Mouse (Mus musculus) layer of hippocampus, adult 9-10 months (tissue): ENCODE data around the gene Adgrl3.
"Not testable (repeated sequence)": the region's sequence is repeated elsewhere in the genome, so short reads cannot be mapped to it uniquely, and the experiment has no call there.

Source experiments
- DNase-seq: peaks from one replicate; pipeline ENCODE4 v3.0.0; 2022; ENCODE audit warnings: low spot score

Gene Adgrl3

DNA sequence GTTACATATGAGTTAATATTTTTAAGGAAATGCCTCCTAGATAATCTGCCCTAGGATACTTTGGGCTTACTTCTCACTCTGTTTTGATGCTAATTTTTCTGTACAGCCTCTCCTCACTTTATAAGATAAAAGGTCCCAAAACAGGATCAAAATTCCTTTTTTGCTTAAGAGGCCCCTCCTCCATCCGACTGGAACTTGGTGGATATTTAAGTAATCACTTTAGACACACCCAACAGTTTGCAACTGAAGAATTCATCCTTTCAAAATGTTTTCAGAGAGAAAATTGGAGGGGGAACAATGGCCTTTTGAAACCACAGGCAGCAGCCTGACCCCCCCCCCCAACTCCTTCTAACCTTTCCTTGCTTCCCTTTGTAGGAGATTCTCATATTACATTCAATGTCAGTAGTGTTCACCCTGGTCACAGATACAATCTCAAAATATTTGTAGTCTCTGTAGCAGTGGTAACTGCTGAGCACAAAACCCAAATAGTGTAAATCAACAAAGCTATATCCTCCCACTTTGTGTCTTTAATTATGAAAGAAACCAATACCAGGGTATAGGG is 385.7 kb downstream of the Adgrl3 start:
- no peak for DNase-seq

DNA sequence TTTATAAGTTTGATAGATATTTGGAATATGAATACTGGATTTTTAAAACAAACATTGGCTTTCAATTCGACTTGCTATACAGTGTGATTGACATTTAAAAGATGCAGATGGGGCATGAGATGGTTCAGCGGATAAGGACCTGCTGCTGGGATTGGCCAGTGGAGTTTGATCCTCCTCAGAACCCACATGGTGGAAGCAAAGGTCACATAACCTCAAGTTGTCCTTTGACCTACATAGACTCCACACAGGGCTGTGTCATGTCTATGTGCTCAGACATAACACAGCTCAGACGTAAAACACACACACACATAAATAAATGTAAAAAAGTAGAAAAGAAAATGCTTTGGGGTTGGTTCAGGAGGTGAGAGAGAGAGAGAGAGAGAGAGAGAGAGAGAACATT is 397.4 kb downstream of the Adgrl3 start:
- no peak for DNase-seq

DNA sequence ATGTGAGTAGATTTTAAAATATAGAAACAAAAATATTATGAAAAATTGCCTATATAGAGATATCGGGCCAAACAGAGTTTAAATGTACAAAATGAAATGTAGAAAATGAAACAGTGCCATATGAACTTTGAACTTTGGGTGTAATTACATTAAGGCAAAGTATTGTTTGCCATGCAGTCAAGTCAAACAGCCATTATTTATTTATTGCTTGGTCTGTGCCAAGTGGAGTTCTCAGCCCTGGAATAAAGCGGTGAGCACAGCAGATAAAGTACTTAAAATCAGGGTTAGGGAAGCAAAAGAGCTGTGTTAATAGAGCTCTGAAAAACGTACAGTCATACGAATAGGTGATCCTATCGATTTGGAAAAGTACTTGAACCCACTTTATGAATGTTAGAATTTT is 407.5 kb downstream of the Adgrl3 start:
- no peak for DNase-seq

DNA sequence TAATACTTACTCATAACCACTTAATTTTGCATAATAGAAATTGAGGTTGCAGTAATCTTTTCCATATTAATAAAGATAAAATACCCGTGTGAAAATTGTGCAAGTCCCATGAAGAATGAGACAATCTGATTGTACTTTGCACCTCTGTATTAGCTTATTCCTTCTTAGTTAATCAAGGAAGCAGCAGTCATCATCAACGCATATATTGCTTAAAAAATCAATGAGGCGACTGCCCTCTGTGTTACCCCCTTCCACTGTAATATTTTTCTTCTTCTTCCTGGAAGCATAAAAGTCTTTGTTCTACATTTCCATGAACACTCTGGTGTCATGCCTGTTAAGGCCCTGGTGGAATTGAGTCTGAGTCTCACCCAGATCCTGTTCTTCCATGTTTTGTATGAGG is 416.4 kb downstream of the Adgrl3 start:
- no peak for DNase-seq

DNA sequence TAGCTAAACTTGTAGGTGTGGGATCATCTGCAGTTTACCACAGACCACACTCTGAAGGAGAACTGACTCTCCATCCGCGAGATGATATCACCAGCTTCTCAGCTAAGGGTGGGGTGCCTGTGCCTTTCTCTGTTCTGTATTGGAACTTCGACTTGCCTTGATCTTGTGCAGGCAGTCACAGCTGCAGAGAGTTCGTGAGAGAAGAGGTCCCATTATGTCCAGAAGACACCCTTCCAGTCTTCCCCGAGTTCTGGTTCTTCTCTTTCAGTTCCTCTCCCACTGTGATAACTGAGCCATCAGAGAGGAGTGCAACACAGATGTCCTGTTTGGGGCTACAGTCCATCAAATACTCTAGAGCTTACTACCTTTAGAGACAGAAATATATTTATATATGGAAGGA is 422.2 kb downstream of the Adgrl3 start:
- DNase-seq, result no peak

DNA sequence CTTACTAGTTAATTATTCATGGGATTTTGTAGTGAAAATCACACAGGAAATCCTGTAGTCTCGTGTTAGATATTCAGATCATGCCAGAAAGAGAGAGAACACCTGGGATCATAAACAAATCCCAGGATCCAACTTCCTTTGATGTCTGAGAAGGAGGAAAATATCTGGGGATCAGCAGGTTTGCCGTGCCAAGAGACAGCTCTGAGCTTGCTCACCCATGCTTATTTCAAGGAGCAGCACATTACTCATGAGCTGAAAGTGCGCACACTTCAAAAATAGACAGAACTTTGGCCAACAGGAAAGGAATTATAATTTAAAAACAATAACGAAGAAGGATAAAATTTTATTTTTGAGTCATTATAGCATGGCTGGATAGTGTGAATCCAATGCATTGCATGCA is 446.0 kb downstream of the Adgrl3 start:
- DNase-seq, result no peak

DNA sequence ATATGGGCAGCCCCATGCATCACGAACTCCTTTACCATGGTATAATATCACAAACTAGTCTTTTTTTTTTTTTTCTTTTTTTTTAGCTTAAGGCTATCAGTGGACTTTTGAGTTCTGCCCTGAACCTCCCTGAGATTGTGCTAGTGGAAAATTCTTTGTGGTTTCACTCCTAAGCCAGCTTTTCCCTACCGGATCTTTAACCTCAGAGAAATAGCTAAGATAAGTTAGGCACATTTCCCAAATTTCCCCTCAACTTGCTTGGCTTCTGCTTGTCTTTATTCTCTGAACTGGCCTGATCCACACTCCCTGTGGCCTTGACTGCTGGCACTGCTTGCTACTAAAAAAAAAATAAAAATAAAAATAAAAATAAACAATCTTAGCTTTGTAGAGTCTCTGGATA is 454.7 kb downstream of the Adgrl3 start:
- no peak for DNase-seq

DNA sequence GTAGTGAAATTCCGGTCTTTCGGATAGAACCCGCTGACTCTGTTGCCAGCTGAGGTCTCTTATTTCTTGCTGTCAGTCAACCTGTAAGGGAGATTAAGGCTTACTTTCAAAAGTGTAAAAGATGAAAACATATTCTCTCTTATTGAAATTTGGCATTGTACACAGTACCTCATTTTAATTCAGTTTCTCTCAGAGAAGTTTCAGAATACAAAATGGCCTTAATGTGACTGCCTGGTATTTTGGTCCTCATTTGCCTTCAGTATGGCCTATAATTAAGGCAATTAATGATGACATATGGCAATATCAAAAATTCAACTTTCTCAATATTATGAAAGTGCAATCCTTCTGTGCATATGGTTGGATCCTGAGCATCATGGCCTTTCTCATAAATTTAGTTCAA is 455.5 kb downstream of the Adgrl3 start:
- no peak for DNase-seq

DNA sequence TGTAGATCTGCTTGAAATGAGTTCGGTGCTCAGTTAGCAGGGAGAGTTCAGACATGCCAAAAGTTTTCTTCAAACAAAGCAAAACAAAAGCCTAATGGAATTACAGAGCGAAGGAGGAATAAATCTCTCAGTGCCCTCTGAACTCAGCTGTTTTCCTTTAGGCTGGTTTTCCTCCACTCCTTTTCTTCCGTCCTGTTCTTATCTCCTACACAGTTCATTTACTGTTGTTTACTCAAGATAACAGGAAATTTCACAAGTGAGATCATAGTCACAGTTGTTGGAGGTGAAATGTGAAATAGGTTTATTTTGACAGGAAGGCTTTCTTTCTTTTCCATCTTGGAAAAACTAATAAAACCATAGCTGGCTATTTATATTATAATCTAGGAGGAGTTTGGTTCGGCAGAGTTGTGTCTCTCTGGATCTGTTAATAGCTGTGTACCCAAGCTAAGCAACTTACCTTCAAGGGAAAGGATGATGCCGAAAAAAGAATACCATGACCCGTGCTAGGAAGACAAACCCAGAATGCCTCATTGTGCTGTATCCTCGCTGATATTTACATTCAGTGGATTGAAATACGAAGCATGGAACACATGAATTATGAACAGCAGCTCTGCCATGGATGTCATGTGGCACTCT is 456.2 kb downstream of the Adgrl3 start:
- no peak for DNase-seq

DNA sequence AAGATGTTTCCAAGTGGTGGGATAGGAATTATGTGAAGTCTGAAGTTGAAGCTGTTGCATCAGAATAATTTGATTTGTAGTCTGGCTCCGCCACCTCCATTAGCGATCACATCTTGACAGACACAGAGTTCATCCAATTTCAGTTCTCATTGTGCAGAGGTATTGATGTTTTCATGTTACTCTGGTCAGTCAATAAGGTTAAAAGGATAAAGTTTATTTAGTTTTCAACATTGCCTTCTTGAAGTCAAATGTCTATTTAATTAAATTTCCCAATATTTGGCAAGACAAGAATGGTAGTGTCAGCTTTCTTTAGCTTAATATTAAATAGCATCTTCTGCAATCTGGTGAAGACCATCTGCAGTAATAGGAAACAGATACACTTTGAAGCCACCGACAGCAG is 461.0 kb downstream of the Adgrl3 start:
- DNase-seq, result no peak

DNA sequence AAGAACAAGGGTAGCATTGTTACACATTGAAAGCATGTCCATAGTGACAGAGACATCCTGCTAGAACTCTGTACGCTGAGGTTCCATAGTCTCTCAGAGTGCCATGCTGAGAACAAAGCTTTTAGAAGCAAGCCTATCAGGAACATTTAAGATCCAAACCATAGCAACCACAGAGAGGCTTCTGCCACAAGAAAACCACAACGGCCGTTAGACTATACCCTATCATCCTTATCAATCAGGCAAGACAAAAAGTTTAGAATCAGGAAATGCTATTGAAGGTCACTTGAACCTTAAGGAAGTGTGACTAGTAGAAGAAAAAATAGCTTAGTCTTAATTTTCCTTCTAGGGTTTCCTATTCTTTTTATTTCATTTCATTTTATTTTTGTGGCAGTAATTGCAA is 464.0 kb downstream of the Adgrl3 start:
- no peak for DNase-seq

DNA sequence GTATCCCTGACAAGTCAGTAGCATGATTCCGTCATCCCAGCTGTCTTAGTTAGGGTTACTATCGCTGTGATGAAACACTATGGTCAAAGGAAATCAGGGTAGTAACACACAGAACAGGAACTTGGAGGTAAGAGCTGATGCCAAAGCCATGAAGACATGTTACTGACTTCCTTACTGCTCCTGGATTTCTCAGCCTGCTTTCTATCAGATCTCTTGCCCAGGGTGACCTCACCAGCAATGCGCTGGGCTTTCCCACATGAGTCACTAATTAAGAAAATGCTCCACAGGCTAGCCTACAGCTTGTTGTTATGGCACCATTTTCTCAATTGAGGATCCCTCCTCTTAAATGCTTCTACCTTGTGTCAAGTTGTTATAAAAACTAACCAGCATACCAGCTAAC is 481.1 kb downstream of the Adgrl3 start:
- DNase-seq, result no peak

DNA sequence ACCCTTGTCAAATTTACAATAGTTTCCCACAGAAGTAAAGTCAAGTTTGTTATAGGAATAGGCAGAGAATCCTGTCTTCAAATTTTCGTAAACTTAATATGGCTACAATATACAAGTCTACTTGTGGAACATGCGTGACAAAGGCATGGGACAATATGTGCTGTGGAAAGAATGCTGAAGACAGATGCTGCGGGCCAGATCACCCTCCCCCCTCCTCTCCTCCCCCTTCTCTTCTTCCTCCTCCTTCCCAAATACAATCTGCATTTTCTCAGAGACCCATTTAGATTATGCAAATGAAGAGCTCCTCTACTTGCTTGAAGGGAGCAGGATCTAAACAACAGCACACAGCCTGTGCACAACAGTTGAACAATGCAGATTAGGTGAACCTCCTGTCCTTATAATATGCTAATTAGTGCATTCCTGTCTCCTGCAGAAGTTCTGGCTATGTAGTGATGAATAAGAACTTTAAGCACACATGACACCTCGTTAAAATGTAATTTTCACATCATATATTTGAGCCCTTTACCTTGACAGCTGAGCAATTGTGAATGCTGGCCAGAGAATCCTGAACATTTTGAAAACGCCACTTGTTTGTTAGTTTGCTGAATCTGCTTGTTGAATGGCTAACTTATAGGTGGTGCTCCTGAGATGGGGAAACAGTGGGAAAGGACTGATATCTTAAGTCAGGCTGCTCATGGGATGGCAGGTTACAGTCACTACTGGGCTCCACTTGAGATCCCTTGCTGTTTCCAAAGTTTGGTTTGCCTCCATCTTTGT is 499.0 kb downstream of the Adgrl3 start:
- DNase-seq, result no peak

DNA sequence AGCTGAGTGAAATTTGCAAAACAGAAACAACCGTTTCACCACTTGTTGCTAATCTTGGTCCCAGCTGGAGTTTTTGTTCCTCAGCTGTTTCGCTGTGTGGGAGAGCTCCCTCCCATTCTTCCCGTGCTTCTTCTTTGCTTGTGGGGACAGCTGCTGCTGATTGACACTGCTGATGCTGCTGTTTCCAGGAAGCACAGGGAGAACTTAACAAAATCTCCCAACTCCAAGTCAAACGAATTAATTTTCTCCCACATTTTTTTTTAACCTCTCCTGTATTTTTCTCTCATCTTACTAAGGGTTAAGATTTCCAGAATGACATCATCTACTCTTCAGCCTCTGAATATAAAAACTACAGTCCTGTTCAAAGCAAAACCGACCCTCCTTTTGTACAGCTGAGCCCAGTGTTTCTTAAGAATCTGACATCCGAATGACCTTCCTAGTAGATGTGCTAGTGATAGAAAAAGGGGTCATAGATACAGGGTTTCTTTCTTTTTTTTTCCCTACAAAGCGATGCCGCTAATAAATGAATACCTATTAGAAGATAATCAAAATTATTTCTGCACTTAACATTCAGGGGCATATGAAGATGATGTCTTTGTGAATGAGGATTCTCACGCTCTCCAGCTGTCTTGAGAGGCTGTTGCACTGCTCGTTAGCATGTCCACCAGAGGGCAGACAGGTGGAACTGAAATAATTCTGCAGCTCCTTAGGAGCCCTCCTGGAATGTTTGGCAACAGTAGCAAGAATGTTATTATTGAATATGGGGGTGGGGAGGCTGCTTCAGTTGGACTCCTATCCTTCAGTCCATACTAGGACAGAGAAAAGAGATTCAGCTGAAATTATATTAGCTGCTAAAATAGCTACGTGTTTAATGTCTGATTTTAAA is 499.8 kb downstream of the Adgrl3 start:
- DNase-seq, result no peak

DNA sequence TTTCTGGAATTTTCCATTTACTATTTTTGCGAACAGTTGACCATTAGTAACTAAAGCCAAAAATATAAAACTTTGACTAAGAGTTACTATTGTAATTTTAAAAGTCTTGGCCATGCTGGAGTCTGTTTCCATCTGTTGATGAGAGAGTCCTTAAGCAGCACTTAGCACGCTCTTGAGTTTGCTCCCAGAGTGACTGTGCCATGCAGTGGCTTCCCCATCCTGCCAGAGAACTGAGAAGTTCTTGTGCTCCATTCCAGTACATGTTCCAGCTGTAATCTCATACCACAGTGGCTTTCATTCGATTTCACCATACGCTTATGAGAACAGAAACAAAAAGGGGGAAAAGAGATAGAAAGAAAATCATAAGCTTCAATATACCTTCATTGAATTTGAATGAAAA is 502.8 kb downstream of the Adgrl3 start:
- DNase-seq, result no peak

DNA sequence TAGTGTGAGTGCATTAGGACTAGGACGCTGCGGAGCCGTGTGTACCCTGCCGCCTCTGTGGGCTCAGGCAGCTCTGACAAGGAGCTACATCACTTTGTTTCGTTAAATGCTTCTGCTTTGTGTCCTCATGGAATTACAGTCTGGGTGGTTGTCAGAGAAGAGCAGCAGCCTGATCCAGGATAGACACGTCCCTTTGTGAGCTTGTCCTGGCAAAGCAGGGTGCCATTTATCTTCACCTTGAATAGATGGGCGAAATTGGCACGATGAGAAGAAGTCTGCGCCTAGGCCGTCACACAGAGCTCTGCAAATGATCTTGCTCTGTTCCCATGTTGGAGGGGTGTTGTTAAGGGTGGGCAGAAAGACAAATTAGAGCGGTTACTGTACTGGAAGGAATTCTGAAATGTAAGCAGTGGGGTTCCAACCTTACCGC is 504.6 kb downstream of the Adgrl3 start:
- no peak for DNase-seq

DNA sequence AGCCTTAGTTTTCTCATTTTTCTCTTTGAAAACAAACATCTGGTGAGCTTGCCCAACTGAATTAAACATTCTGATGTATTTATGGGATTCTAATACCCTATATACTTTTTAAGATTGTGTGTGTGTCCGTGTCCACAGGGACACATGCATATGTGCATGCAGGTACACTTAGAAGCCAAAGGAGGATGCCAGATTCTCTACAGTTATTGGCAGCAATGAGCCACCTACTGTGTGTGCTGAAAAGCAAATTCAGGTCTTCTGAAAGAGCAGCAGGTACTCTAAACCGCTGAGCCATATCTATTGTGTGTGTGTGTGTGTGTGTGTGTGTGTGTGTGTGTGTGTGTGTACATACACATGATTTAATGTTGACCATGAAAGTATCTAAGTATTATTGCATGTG is 505.4 kb downstream of the Adgrl3 start:
- DNase-seq, result no peak

DNA sequence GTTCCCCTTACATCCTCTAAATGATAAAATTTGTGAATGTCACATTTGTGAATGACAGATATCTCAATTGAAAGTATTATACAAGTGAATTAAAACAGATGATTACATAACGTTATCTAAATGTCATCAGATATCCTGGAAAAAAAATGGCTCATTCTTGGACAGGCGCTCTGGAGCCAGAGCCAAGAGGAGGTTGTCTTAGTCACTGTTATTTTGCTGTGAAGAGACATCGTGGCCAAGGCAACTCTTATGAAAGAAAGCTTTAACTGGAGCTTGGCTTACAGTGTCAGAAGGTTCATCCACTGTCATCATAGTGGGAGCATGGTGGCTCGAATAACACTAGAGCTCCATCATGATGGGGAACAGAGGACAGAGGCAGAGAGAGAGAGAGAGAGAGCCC is 511.7 kb downstream of the Adgrl3 start:
- DNase-seq, result no peak

DNA sequence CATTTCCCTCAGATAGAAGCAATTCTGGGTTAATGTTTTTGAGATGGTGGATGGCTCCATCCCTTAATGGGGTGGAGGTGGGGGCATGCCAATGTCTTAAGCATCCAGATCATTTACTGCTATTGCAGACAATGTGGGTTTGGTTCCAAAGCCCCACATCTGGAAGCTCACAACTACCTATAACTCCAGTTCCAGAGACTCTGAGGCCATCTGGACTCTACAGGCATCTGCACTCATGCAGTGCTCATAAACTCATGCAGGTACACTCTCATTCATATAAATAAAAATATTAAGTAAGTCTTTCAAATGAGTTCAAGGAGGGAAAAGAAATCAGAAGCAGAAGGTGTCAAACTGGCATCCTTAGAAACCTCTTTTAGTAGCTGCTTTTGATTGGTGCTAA is 530.3 kb downstream of the Adgrl3 start:
- DNase-seq, result no peak

DNA sequence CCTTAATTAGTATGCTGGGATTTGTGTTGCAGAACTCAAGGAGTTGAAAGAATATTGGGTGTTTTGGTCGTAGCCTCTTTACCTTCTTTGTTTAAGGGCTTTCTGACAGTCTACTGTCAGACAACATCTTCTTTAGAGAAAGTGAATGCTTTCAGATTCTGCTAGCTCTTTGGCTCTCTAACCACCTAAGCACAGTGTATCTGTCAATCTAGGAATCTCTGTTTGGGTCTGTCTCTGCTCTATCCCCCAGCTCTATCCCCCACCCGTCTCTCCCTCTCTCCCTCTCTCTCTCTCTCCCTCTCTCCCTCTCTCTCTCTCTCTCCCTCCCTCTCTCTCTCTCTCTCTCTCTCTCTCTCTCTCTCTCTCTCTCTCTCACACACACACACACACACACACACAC is 535.2 kb downstream of the Adgrl3 start:
- not testable (repeated sequence) for DNase-seq

DNA sequence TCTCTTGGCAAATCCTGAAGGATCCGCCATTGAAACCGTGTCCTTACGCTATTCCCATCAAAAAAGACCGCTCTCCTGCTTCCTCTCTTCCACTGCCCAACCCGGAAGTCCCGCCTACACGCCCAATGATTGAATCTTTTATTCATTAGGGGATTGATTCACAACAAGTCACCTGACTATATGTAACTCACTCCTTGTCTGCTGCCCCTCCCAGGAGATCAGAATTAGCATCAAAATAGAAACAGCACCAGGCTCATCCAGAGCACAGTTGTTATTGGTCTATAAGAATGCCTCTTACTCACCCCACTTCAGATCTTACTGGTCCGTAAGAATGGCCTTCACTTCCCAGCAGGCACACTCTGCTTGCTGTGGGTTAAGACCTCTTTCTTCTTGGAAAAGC is 536.1 kb downstream of the Adgrl3 start:
- no peak for DNase-seq

DNA sequence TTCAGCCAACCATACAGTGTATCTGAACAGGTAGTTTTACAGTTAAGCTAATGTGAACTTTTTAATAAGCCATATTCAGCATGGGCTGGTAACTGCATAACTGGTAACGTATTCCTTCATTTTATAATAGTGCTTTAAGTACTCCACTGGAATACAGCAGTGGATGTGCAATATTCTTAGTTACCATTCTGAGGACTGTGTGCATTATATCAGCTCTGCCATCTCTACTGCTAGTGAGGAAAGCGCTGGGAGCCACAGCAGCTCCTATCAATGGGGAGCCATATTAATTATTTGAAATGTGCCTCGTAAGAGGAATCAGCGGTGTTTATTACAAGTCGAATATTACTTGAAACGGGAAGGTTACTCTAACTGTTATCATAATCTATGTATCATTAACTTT is 539.0 kb downstream of the Adgrl3 start:
- no peak for DNase-seq

DNA sequence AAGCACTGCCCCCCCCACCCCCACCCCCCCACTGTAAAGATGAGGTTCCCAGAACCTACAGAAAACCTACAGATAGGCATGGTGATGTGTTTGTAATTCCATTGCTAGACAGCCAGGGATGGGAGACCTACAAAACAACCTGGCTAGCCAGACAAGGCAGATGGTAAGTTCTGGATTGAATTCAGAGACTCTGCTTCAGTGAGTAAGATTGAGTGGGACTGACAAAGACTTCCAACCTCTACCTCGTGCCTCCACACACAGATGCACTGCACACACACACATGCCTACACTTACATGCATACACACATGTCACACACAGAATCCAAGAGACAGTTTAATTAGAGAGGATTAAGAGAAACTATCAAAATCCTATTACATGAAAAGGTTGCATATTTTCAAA is 544.4 kb downstream of the Adgrl3 start:
- peak; percentile 29 for DNase-seq
